In genomic region chr9:106842800-106843199, GRCm38 (mm10) we compare ENCODE assay signal across 13 mouse cellular contexts.
"Had no signal": no experiment of that assay in that cellular context is flagged by ENCODE, and none has a peak within 500 bp of the region (broad histone marks: within the 10 kb centered on the region; RNA-seq: fewer than 3 reads in every experiment).

No protein-coding gene starts in this region.

- DNase-seq: gastrocnemius, postnatal 14 days; gastrocnemius, postnatal 36 days; heart, adult 18-20 months; heart, postnatal 10 days; heart, postnatal 36 days; kidney, adult 18-20 months; kidney, adult 8-10 months; kidney, postnatal 10 days; kidney, postnatal 25 days; kidney, postnatal 4 days; layer of hippocampus, adult 9-11 months; layer of hippocampus, postnatal 36 days; left cerebral cortex, postnatal 4 days had no signal
